Mouse (Mus musculus) brain, embryonic 14.5 days (tissue): ENCODE measurements around the gene Sh2d5.

Source experiments
- CTCF ChIP-seq: fragments of 200-500 bp; IDR thresholded peaks from 2 replicates; pipeline ENCODE4 v1.5.1; 2012; ENCODE audit warnings: inconsistent platforms, mild to moderate bottlenecking, moderate library complexity, borderline replicate concordance; ENCODE audit not compliant: insufficient read depth, insufficient read length; ENCODE audit errors: extremely low read depth
- POLR2A ChIP-seq: fragments of 200-500 bp; IDR thresholded peaks from 2 replicates; pipeline ENCODE4 v1.6.1; 2012; ENCODE audit warnings: mild to moderate bottlenecking, inconsistent platforms, borderline replicate concordance; ENCODE audit not compliant: poor library complexity, insufficient read depth, insufficient read length, severe bottlenecking; ENCODE audit errors: extremely low read depth

GRCm38 (mm10) chr4:138223623-138224022, 26.6 kb upstream of the Sh2d5 start:
- TF ChIP-seq CTCF (no peak), POLR2A (no peak)
